Mouse (Mus musculus) v-Abl transformed pro-B cells (cell line): Measurements from ENCODE around the gene Col4a3.

Experiments
- in situ Hi-C, 2 experiments: fragments of 400-800 bp; cut with MboI; formaldehyde crosslinking; loops; one replicate each; pipeline ENCODE4 v1.15.1; 2025; ENCODE audit not compliant: unreplicated experiment in 2 of 2

The Col4a3 gene

DNA sequence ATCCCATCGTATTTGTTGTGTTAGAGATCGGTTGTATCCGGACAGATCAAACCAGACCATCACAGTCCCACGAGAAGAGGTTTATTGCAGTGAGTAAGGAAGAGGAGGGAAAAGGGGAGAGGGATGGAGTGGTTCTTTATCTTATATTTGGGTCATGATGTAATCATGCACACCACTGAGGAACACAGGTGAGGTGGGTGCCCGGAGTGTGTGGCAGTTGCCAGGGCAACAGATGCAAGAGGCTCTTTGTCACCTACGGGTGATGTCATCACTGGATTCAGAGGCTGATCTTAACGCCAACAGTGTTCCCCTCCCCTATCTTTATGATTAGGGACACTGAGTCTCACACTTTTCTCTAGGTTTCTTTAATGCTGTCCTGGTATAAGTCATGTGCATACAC is 18.6 kb downstream of the Col4a3 start:
- in situ Hi-C loops = no loop called here

DNA sequence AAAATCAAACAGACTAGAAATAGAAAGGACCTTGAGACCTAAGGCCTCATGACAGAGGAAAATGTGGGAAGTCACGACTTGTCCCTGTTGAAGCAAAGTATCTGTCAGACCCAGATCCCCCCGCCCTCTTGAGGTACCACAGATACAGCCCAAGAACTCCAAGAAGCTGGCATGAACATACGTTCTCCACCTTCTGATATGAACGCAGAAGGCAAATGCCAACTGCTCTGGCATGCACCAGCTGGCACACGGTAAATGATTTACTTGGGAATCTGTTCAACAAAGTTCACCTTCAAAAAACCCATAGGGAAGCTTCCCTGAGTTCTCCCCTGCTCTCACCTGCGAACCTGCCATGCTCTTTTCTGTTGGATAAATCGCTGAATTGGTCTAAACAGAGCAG is 19.1 kb downstream of the Col4a3 start:
- in situ Hi-C loops = no loop called here

DNA sequence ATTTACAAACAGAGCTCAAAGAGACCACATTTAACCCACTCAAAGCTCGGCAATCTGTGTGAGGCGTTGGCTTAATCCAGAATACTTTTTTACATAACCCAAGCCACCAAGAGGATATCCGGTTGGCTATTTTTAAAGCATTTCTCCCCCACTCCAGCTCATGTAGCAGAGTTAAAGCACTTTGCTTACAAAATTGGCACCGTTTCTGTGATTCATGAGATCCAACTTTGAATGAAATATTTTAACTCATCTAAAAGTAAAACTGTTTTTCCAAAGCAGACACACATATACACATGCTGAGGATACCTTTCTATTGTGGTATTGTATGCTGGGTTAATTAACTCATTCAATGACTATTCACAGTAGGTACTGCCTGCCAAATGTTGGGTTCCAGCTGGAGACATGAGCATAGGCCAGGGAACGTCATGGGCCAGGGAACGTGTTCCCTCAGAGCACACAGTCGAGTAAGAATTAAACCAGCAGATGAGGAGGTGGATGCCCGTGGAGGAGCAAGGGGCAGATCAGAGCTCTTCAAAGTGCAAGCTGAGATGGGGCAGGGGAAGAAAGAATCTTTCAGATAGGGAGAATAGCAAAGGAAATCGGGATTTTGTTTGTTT is 22.0 kb downstream of the Col4a3 start:
- in situ Hi-C loops = no loop called here

DNA sequence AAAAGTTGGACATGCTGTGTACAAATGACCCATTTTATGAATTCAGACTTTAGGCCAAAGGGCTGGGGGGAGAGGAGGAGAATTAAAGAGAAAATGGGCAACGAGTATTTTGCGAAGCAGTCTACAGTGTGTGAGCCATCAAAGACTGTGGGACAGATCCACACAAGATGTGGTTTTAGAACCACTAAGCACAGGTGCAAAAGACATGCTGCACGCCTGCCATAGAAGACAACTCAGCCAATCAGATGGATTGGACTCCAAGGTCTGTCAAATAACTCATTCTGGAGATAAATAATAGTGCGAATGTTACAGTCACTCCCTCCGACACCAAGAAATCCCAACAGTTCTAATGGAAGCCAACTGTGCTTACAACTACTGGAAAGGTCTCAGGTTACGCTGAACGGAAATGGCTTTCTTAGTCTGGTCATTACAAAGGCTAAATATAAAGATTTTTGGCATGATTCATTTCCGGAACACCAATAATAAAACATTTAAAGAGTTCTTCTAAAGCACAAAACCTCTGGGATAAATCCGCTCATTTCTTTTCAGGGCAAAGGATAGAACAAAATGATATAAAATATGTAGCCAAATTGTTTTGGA is 25.4 kb downstream of the Col4a3 start:
- in situ Hi-C loops = no loop called here

DNA sequence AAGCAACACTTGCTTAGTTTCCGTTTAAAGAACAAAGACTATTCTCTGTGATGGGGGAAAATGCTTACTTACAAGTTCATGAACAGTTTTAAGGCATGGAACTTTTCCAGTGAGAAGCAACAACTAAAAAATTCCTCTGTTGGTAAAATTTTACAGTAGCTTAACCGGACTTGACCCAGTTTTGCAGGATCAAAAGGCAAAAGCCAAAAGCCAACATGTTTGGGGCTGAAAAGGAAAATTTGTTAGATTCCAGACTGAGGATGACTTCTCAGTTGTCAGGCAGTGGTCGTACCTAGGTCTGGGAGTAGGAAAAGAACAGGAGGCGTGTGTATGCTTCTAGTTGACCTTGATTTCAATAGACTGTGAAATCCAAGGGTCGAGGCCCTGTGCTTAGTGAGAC is 31.3 kb downstream of the Col4a3 start:
- in situ Hi-C loops = no loop called here

DNA sequence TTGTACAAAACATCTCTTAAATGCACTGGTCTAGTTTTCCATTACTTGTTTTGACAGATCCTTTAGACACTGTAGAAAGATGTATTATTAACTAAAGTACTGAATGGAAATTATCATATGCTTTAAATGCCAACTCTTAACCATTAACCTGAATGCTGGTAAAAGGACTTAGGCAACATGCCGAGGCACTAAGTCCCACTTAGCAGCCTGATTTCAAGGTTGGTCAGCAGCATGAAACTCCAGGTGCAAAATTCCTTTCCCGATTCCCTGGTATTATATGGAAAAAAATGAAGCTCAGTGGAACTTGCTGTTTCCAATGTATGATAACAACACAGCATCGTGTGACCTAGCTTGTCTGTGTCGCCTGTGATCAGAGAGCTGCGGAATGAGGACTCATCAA is 31.9 kb downstream of the Col4a3 start:
- in situ Hi-C loops = no loop called here

DNA sequence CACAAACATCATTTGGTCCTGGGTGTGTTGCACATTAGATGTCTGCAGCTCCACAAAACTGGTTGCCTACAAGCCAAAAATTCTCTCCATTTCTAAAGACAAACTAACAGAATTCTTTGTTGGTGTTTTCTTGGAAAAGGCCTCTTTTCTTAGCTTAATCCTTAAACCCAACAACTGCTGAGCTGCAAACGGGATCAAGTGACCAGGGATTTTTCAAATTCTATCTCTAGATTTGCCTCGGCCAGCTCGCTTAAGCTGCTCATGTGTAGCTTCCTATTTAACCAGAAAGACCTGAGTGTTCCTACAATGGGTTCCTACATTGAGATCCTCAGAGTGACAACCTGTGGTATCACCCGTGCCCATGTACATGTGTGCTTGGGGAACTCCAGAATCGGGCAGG is 33.3 kb downstream of the Col4a3 start:
- in situ Hi-C loops = no loop called here

DNA sequence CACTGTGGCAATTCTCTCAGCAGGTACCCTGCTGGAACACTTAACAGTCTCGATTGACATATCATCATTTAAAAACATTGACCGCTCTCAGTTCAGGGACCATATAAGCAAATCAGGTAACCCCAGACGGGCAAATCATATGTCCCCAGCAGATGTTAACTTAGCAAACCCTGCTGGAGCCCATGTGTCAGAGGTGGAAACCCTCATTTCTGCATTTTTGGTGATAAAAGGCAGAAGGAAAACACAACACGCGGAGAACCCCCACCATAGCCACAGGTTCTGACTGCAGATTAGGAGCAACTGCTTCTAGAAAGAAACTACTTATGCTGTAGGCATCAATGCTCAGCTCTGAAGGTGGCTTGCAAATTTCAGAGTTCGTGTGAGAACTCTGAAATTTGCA is 38.2 kb downstream of the Col4a3 start:
- in situ Hi-C loops = no loop called here

DNA sequence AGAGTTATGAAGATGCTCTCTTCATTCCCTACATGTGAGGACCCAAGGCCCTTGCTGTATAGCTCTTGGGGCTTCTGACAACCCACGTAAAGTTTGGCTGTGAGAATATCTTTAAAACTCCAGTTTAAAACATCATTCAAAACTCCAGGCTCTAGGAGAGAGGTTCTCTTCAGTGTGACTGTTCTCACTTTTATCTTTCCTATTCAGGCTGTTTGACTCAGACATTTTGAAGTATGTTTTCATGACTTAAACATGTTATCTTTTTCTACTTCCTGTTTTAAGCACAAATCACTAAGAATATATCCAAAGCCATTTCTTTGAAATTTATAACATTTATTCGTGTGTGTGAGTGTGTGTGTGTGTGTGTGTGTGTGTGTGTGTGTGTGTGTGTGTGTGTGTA is 38.8 kb downstream of the Col4a3 start:
- in situ Hi-C loops = no loop called here

DNA sequence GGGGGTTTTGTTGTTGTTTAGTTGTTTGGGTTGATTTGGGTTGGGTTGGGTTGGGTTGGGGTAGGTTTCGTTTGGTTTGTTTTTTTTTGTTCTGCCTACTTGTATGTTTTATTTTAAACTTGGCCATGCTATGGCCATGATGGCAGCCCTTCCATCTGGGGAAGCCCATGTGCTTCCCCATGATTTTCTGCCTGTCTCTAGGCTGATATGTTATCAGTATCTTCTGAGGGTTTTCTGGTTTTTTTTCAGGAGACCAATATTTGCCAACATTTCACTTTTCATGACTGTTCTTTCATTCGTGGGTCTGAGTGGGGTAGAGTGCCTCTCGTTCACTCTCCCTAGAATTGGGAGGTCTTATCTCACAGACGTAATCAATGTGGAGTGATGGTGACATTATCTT is 40.9 kb downstream of the Col4a3 start:
- in situ Hi-C loops = no loop called here

DNA sequence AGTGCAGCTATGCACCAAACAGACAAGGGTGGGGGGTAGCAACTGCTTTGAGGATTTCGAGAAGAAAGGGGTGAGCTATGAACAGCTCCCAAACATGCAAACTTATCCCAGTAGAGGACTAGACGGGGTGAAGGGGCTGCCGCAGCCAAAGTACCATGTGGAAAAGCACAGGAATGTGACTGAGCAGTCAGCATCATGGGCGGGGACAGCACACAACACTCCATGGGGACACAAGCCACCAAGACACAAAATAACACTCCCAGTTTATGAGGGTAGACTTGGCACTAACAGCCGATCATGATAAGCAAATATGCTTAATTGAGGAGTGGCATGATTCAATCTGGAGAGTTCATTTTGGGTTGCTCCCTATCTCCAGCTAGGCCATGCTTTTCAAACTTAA is 42.8 kb downstream of the Col4a3 start:
- in situ Hi-C loops = no loop called here

DNA sequence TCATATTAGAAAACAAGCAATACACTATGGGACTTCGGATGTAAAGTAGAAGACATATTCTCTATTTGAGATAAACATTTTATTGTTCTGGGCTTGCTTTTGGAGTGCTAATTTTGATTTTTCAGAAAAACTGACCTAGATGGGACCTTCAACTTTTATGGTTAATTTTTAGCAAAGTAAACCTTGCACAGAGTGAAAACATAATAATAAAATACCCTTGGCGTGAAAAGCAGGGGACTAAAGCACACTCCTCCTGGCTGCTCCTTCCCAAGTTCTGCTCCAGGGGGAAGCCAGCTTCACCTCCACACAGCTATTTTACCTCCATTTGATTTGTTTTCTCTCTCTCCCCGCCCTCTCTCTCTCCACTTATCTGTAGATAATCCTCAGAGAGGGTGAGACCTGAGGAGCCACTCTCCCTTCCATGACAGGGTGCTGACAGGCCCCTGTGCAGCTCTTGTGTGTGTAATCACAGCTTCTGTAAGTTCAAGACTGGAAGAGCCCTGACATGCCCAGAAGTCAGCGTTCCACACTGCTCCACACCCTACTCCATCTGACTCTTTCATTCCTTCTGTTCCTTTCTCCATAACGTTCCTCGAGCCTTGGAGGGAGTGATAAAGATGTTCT is 44.6 kb downstream of the Col4a3 start:
- in situ Hi-C loops = no loop called here

DNA sequence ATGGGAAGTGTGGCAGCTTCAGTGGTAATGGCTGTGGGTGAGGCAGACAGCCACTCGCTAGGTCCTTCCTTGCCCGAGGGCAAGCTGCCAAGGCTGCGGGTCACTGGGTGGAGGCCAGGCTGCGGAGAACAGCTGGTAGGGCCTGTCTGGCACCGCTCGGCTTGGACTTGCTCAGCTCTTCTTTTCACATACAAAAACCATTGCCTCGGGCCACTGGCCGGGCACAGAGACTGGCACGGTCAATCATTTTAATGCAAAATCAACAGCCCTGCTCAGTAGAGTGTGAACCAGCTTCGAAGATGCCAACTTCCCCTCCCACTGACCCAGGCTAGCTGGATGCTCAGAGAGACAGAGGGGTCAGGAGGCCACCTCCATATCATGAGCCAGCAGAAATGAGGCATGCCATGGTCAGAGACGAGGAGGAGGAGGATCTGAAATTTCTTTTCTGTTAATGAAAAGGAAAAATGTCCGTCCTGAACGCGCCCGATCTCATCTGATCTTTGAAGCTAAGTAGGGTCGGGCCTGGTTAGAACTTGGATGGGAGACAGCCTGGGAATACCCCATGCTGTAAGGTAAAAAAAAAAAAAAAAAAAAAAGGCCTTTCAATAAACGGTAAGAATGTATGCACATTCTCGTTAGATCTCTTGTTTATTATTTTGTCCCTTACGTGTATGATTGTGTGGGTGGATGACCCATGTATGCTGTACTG is 48.0 kb downstream of the Col4a3 start:
- in situ Hi-C loops = no loop called here

DNA sequence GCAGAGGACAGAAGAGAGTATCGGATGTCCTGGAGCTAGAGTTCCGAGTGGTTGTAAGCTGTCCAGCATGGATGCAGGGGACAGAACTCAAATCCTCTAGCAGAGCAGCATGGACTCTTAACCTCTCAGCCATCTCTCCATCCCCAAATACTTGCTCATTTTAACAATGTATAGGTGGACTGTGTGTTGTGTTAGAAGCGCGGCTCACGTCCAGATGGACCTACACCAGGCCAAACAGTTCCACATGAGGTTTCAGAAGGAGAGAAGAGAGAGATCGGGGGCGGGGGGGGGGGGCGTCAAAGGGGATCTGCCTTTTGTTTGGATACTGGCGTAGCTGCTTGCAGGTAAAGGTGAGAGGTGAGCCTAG is 48.5 kb downstream of the Col4a3 start:
- in situ Hi-C loops = no loop called here

DNA sequence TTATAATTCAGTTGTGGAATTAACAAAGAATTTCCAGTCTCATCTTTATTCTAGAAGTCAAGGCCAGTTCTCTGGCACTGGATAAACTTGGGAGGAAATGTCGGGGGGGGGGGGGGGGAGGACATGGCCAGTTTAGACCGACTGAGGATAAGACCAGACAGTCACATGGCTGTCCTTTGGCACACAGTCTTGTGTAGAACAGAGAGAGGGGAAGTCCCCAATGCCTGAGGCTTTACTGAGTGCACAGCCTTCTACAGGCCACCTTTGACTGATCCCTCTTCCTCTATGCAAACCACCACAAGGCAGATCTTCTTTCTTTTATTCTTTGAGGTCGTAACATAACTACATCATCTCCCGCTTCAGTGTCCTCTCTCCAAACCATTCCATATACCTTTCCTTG is 49.6 kb downstream of the Col4a3 start:
- in situ Hi-C loops = no loop called here

DNA sequence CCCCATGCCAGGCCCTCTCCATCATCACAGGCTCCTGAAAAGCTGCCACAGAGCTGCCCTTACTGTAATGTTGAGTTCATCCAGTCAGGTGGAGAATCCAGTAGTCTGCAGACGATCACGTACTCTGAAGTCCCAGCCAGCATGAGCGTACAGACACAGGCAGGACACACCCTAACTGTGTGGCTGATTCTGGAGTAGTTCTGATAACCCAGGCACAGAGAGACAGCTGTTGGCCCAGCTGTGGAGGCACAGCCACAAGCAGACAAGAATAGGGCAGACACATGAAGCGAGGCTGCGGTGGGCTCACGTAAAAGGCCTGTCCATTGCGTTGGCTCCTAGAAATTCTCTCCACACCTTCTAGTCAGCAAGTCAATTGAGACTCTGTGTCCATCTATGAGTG is 50.7 kb downstream of the Col4a3 start:
- in situ Hi-C loops = no loop called here

DNA sequence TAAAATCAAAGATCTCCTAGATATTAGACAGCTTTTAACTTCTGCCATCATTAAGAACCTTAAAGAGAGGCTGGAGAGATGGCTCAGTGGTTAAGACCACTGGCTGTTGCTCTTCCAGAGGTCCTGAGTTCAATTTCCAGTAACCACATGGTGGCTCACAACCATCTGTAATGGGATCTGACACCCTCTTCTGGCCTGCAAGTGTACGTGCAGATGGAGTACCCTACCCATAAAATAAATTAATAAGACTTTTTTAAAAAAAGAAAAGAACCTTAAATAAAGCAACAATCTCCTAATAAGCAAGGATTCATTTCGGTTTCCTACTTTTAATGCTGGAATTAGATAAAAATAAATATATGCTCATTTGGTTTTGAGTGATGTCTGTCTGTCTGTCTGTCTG is 51.7 kb downstream of the Col4a3 start:
- in situ Hi-C loops = no loop called here

DNA sequence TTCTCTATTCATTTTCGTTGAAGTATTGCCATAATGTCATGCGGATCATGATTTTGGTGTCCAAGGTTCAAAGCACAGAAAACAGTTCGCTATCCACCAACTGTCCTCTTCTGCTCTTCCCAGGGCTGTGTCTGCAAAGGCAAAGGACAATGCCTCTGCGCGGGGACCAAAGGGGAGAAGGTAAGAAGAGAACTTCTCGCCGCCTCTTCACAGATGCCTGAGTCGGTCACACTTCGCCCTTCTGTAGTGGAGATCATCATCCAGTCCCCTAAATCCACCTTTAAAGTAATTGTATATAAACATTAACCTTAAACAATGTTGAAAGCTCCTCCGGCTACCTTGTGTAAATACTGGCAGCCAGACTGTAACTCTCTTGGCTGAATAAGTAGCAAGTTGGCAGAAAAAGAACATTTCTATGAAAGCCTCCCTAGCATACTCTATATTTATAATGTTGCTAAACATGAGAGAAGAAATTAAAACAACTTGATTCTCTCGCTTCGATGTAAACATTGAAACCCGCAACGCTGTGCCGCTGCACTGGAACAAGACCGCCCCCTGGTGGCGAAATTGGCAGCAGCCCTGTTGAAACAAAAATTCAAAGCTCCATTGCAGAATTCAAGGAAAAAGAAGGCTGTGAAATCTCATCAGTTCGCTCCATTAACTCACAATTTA is 54.7 kb downstream of the Col4a3 start:
- in situ Hi-C loops = loop anchor here (5.0 to 10.0 kb wide), 3 partner anchors 347 to 1334 kb away; partner anchors contain the start of gene Irs1 (in 1 of the 2)

DNA sequence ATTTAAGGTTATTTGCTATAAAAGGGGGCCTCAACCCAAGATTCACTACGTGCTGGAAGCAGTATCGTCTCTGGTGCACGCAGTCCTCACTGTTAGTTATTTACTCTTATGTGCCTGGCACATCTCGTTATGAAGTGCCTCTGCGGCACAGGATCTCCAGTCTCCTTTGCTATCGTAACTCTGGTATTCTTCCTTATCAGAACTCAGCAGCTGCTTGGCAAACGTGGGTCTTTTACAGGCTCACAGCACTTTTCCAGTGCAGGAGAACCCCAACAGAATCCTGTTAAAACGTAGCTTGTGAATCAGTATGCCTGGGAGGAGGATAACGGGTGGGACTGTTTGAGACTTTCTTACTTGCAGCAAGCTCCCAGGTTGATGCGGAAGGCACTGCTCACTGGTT is 61.3 kb downstream of the Col4a3 start:
- in situ Hi-C loops = loop anchor here in 1 of 2 experiments (10.0 kb wide), 1 partner anchor 353 kb away; the partner anchor contains the start of gene Irs1

DNA sequence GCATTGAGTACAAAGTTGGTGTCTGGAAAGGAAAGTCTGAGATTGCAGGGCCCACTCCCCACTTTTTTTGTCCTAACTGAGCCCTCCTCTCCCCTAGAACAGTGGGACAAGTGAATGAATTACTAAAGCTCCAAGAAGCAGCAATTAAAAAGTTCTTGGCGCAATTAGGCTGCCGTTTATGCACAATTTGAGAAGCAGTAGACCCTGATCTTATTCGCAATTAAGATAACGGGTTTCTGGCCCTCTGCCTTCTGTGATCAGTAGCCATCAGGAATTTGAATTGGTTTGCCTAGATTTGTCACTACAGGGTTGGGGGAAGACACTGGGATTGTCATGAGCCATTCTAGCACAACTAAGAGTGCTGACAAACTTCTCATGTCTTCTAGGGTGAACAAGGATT is 64.1 kb downstream of the Col4a3 start:
- in situ Hi-C loops = no loop called here

DNA sequence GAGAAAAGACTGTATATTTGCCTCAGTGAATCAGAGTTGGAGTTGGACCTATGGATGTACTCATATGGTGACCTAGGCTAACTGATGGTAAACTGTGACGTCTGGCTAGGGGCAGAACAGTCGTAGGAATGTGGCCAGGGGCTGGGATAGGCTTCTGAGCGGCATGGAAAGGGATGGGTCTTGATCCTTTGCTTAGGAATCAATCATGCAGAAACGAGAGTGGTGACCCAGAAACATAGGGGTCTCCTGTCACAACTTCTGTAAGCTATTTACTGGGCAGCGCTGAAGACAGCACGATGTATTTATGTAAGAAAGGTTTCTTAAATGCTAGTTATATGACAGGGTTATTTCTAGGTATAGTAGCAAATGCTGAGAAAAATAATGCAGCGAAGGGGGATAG is 67.3 kb downstream of the Col4a3 start:
- in situ Hi-C loops = no loop called here
